Mouse (Mus musculus): ENCODE results near the gene Vmn1r125.
"Not testable (repeated sequence)": the region's sequence is repeated elsewhere in the genome, so short reads cannot be mapped to it uniquely, and the experiment has no call there.

Gene Vmn1r125

GRCm38 (mm10) chr7:21271879-21272278 lies at the start of gene Vmn1r125:
Gene Vmn1r125, plus strand, starts transcription at chr7:21272179.
- not testable (repeated sequence) for DNase-seq (ENCODE audit: low read depth, low spot score)

- not testable (repeated sequence) for DNase-seq (ENCODE audit: low read depth, low spot score)
Measured at GRCm38 (mm10) chr7:21260517-21260916, 11.5 kb upstream of the Vmn1r125 start, which contains the start of gene Vmn1r124. Gene Vmn1r124, minus strand, starts transcription at chr7:21260617.

- not testable (repeated sequence) for DNase-seq (ENCODE audit: low read depth, low spot score)
Measured at GRCm38 (mm10) chr7:21301367-21301766, 29.4 kb downstream of the Vmn1r125 start, which contains the start of gene Vmn1r126. Gene Vmn1r126, minus strand, starts transcription at chr7:21301467.

- DNase-seq (ENCODE audit: low read depth, low spot score), result not testable (repeated sequence)
Measured at GRCm38 (mm10) chr7:21319761-21320160, 47.8 kb downstream of the Vmn1r125 start, which contains the start of gene Vmn1r127. Gene Vmn1r127, minus strand, starts transcription at chr7:21319861.
